Mouse (Mus musculus): ENCODE measurements around the gene Gm10570. TPM values are rescaled to one million over a fixed set of nuclear protein-coding genes. Genes with fewer than 3 reads are reported as not detected.
A peak's percentile ranks its signal among the peaks of the same experiment; 100 is the strongest.

The Gm10570 gene
- polyA plus RNA-seq, 1 experiment from 2014 or later = 1.1 TPM

DNA sequence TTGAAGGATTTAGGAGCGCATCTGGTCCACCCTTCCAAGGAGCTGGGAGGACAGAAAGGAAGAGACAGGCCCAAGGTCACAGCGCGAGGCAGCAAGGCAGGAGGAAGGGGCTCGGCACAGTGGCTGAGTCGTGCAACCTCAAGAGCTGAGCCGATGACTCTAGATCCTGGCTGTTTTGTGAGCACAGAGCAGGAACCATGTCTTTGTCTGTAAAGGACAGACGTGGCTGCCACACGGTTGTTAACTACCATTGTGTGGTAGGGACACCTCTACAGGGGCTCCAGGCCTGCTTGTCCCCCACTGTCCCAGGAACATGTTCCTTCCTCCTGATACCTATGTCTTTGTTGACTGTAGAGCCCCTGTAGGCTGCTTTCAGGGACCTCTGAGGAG, 8.8 kb downstream of the Gm10570 start:
- H3K36me3 ChIP-seq = no peaks in the 10 kb centered on the region
- ATAC-seq (replicated peaks) = no peak
- no peaks in the 10 kb centered on the region for H3K9me3 ChIP-seq
- H3K4me1 ChIP-seq = no peaks in the 10 kb centered on the region
- 78% methylated on average over 8 of the region's 8 CpGs for WGBS
- no peak overlapping the region for H3K4me2 ChIP-seq (replicated peaks)
- H3K4me3 ChIP-seq = no peak overlapping the region
- no peaks in the 10 kb centered on the region for H3K27me3 ChIP-seq
- H3K9ac ChIP-seq (replicated peaks) = no peak overlapping the region
- no peak overlapping the region for H3K27ac ChIP-seq (replicated peaks)

DNA sequence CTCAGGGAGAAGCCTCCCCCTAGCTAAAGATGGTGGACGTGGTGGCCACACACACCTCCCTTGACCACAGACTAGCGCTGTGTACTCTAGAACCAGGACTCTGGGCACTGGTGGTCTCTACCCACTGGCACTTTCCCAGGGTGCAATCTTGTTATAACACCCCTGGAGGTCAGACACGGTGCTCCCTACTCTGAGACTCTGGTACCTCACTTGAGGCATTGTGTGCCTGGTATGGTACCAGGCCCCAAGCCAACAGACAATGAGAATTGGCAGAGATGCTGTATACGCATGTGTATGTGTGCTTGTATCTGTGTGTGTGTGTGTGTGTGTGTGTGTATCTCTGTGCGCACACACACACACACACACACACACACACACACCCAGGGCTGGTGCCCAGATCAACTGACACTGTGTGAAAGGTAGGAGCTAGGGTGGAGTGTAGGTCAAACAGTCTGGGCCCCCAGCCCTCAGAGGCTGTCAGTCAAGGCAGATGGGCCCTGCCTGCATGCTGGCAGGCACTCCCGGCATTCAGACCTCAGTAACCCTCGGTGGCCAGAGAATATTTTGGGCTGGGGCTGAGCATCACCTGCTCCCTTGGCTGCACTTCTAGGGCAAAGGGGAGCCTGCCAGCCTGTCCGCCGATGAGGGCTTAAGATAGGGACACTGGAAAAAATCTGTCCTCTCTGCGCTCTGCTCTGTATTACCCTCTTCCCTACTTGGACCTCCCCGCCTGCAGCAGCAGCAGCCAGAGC, 9.4 kb downstream of the Gm10570 start:
- no peak overlapping the region for H3K27ac ChIP-seq (replicated peaks)
- H3K36me3 ChIP-seq = no peaks in the 10 kb centered on the region
- no peak overlapping the region for H3K4me3 ChIP-seq
- no peaks in the 10 kb centered on the region for H3K27me3 ChIP-seq
- no peaks in the 10 kb centered on the region for H3K9me3 ChIP-seq
- H3K9ac ChIP-seq (replicated peaks) = no peak overlapping the region
- no peaks in the 10 kb centered on the region for H3K4me1 ChIP-seq
- no peak overlapping the region for H3K4me2 ChIP-seq (replicated peaks)
- ATAC-seq (replicated peaks) = no peak
- WGBS = 75% methylated on average over 11 of the region's 11 CpGs

DNA sequence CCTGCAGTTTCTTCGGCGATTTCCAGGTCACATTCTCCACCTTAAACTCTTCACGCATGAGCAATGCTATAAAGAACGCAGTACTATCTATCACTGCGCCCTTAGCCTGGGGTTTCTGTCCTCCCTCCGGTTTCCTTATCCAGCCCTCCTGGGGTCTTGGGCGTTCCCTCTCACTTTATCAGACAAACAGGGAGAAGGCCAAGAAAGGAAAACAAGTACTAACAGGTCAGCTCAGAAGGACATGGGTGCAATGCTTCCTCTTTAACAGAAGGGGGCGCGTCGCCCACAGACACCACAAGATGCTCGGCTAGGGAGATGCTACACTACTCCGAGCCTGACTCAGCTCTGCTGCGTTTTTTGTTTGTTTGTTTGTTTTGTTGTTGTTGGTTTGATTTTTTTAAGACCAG, 11.3 kb downstream of the Gm10570 start:
- H3K9me3 ChIP-seq = no peaks in the 10 kb centered on the region

DNA sequence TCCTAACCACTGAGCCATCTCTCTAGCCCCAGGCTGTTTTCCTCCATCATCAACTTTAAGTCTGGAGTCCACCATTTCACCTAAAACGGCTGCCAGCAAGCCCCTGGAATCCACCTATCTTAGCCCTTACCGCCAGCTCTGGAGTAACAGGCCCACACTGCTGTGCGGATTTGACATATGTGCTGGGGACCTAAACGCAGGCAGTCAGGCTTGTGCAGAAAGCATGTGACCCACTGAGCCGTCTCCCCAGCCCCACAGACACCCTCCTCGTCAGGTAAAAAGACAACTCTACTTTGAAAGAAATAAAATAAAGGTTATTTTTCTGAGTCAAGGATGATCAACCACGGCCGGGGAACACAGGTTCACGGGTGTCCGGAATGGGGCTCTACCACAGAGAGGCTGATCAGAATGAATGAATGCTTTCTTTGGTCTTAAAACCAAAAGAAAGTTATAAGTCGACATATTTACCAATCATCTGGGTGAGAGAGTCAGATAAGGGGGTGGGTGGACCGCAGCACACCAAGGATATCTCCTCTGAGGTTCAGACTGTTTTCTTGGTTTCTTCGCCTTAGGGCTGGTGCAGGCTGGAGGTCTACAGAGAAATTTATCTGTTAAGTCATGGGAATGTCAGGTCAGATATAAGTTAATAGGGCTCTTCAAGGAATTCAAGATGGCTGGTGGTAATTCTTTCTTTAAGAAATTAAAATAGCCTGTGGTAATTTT, 12.1 kb downstream of the Gm10570 start:
- H3K27me3 ChIP-seq = no peaks in the 10 kb centered on the region
- no peaks in the 10 kb centered on the region for H3K4me1 ChIP-seq
- H3K27ac ChIP-seq (replicated peaks) = no peak overlapping the region
- WGBS = 86% methylated on average over 13 of the region's 13 CpGs
- no peak overlapping the region for H3K4me3 ChIP-seq
- H3K4me2 ChIP-seq (replicated peaks) = no peak overlapping the region
- ATAC-seq (replicated peaks) = no peak
- no peaks in the 10 kb centered on the region for H3K36me3 ChIP-seq
- H3K9ac ChIP-seq (replicated peaks) = no peak overlapping the region
- no peaks in the 10 kb centered on the region for H3K9me3 ChIP-seq

More for the DNA sequence above, 11.3 kb downstream of the Gm10570 start:
- H3K4me2 ChIP-seq (replicated peaks) = no peak overlapping the region
- ATAC-seq (replicated peaks) = no peak
- no peak overlapping the region for H3K4me3 ChIP-seq
- H3K4me1 ChIP-seq = no peaks in the 10 kb centered on the region
- H3K27me3 ChIP-seq = no peaks in the 10 kb centered on the region
- 23% methylated on average over 13 of the region's 13 CpGs for WGBS
- no peaks in the 10 kb centered on the region for H3K36me3 ChIP-seq
- H3K27ac ChIP-seq (replicated peaks) = no peak overlapping the region
- H3K9ac ChIP-seq (replicated peaks) = no peak overlapping the region

DNA sequence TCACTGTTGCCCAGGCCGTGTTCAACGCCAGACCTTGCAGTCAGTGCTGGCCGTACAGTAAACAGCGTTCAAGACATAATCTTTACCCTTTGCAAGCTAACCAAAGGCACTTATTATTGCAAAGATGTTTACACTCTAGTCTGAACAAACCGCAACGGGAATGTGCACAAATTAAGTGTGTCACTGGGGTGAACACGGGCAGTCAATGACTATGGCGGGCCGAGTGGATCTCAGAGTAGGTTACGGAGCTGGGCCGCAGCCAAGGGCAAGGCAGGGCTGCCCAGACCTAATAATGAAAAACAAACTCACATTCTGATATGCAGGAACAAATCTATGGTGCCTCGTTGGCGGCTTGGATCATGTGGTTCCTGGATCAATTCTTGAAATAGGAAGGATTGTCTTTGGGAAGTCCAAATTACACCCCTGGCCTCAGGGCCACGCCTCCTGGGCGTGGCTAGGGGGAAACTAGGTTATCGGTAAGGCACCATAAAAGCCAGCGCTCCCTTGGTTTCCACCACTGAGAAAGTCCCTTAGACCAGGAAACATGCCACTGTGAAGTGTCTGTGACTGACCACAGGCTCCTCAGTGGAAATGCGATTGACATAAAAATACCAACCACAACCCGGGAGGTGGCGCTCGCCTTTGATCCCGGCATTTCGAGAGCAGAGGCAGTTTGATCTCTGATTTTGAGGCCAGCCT, 13.3 kb downstream of the Gm10570 start:
- ATAC-seq (replicated peaks) = no peak
- WGBS = 50% methylated on average over 23 of the region's 23 CpGs
- H3K4me2 ChIP-seq (replicated peaks) = no peak overlapping the region
- H3K4me3 ChIP-seq = no peak overlapping the region
- H3K27ac ChIP-seq (replicated peaks) = no peak overlapping the region
- H3K4me1 ChIP-seq = no peaks in the 10 kb centered on the region
- no peaks in the 10 kb centered on the region for H3K27me3 ChIP-seq
- no peak overlapping the region for H3K9ac ChIP-seq (replicated peaks)
- H3K9me3 ChIP-seq = no peaks in the 10 kb centered on the region
- H3K36me3 ChIP-seq = no peaks in the 10 kb centered on the region

DNA sequence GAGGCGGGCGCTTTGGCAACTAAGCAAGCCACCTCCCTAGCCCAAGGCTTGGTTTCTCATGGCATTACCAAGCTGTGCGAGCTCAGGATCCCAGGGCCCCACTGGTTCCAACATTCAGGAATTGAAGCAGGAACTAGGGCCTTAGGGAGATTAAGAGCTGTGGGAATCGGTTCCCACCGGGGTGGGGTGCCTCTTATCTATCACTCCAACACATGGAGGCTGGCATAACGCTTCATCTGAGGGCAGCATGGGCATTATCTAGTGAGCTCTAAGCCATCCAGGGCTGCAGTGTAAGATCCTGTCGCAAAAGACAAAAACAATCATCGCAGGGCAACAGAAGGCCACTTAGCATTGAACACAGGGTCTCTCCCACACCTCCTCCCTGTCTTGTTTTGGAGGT, 14.0 kb downstream of the Gm10570 start:
- WGBS = 87% methylated on average over 8 of the region's 8 CpGs
- H3K27me3 ChIP-seq = no peaks in the 10 kb centered on the region
- no peaks in the 10 kb centered on the region for H3K4me1 ChIP-seq
- H3K27ac ChIP-seq (replicated peaks) = no peak overlapping the region
- H3K4me3 ChIP-seq = no peak overlapping the region
- no peak for ATAC-seq (replicated peaks)
- no peaks in the 10 kb centered on the region for H3K36me3 ChIP-seq
- H3K9ac ChIP-seq (replicated peaks) = no peak overlapping the region
- no peaks in the 10 kb centered on the region for H3K9me3 ChIP-seq
- no peak overlapping the region for H3K4me2 ChIP-seq (replicated peaks)

DNA sequence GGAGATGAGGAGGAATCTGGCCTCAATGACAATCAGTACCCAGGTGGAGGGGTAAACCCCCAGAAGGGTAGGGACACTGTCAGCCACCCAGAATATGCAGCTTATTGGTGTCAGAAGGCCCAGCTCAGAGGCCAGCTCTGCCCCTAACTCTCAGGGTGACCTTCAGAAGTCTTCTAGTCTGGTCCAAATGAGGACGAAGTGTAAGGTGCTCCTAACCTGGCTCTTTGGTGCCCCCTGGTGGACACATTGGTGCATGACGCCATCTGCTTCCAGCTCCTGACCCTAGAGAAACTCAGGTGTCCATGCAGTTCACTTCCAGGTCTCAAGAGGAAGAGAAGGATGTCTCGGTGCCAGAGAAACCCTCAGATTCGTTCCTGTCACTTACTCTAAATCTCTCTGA, 16.2 kb downstream of the Gm10570 start:
- Histone ChIP-seq H3K27ac (replicated peaks) (no peak overlapping the region), H3K9me3 (no peaks in the 10 kb centered on the region), H3K36me3 (no peaks in the 10 kb centered on the region), H3K9ac (replicated peaks) (no peak overlapping the region), H3K4me1 (no peaks in the 10 kb centered on the region), H3K4me3 (no peak overlapping the region), H3K4me2 (replicated peaks) (no peak overlapping the region), H3K27me3 (no peaks in the 10 kb centered on the region)
- WGBS = 2% methylated on average over 4 of the region's 4 CpGs
- peak; percentile 63; the same call in 1 of the 2 replicates for ATAC-seq (replicated peaks)

DNA sequence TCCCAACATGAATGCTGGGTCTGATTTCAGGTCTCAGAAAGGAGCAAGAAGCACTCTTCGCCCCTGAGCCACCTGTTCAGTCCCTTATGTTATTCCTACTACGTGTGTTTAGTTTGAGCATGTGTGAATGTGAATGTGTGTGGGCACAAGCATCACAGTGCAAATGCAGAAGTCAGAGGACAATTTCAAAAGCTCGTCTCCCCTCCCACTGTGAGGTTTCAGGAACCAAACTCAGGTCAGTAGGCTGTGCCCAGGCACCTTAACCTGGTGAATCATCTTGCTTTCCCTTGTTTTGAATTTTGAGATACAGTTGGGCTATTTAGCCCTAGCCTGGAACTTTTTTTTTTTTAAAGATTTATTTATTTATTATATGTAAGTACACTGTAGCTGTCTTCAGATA, 18.6 kb downstream of the Gm10570 start:
- ATAC-seq (replicated peaks) = no peak
- Histone ChIP-seq H3K9me3 (no peaks in the 10 kb centered on the region), H3K36me3 (no peaks in the 10 kb centered on the region), H3K4me1 (no peaks in the 10 kb centered on the region), H3K4me3 (no peak overlapping the region), H3K27me3 (no peaks in the 10 kb centered on the region), H3K27ac (replicated peaks) (no peak overlapping the region), H3K9ac (replicated peaks) (no peak overlapping the region), H3K4me2 (replicated peaks) (no peak overlapping the region)
- WGBS = 85% methylated on average over 3 of the region's 3 CpGs

DNA sequence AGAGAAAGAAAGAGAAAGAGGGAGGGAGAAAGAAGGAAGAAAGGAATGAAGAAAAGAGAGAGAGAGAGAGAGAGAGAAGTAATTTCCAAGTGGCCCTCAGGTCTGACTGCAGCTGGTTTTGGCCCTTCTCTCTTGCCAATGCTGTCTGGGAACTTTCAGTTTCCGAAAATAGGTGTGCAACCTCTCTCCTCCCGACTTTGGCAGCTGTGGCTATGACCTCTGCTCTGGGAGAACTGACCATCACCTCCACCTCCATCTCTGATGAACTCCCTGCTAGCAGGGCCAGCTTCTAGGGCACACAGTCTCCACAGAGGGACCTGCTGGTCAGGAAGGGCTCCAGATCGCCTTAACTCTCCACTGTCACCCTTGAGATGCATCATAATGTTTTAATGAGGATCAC, 21.9 kb downstream of the Gm10570 start:
- Histone ChIP-seq H3K4me2 (replicated peaks) (no peak overlapping the region), H3K36me3 (no peaks in the 10 kb centered on the region), H3K9me3 (no peaks in the 10 kb centered on the region), H3K4me1 (no peaks in the 10 kb centered on the region), H3K4me3 (no peak overlapping the region), H3K9ac (replicated peaks) (no peak overlapping the region), H3K27me3 (no peaks in the 10 kb centered on the region), H3K27ac (replicated peaks) (no peak overlapping the region)
- no peak for ATAC-seq (replicated peaks)
- 57% methylated on average over 3 of the region's 3 CpGs for WGBS

DNA sequence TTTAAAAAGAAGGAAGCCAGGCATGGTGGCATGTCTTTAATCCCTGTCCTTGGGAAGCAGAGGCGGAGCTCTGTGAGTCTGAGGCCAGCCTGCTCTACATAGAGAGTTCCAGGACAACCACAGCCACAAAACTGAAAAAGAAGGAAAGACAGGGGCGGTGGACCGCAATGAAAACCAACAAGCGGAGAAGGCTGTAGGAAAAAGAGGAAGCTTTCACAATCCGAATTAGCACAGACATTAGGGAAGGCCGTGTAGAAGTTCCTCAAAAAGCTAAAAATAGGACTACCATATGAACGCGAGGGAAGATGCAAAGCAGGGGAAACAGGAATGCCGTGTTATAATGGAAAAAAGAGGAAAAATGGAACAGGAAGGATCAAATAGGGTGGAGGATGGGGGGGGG, 24.6 kb downstream of the Gm10570 start:
- H3K9ac ChIP-seq (replicated peaks) = no peak overlapping the region
- no peaks in the 10 kb centered on the region for H3K4me1 ChIP-seq
- no peaks in the 10 kb centered on the region for H3K36me3 ChIP-seq
- no peak for ATAC-seq (replicated peaks)
- H3K4me3 ChIP-seq = no peak overlapping the region
- no peaks in the 10 kb centered on the region for H3K9me3 ChIP-seq
- no peak overlapping the region for H3K27ac ChIP-seq (replicated peaks)
- WGBS = 87% methylated on average over 9 of the region's 9 CpGs
- H3K4me2 ChIP-seq (replicated peaks) = no peak overlapping the region
- H3K27me3 ChIP-seq = no peaks in the 10 kb centered on the region

DNA sequence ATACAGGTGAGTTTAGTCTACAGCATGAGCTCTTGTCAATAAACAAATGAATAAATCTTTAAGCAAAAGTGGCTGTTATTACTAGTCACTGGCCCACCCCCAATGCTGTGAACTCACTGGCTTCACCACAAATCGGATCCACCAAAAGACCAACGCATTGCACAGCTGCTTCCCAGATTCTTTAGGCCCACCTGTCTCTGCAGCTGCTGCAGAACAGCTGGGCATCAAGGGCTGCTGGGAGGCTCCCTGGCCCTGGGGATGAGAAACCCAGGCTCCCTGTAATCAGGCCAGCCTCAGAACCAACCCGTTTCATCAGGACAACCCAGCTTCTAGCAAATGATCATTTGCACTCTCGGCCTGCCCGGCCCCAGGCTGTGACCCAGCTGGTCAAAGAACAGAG, 25.6 kb downstream of the Gm10570 start:
- Histone ChIP-seq H3K36me3 (no peaks in the 10 kb centered on the region), H3K27me3 (no peaks in the 10 kb centered on the region), H3K9me3 (no peaks in the 10 kb centered on the region), H3K4me3 (no peak overlapping the region), H3K27ac (replicated peaks) (no peak overlapping the region), H3K4me1 (no peaks in the 10 kb centered on the region), H3K9ac (replicated peaks) (no peak overlapping the region), H3K4me2 (replicated peaks) (no peak overlapping the region)
- WGBS = 85% methylated on average over 5 of the region's 5 CpGs
- ATAC-seq (replicated peaks) = no peak

DNA sequence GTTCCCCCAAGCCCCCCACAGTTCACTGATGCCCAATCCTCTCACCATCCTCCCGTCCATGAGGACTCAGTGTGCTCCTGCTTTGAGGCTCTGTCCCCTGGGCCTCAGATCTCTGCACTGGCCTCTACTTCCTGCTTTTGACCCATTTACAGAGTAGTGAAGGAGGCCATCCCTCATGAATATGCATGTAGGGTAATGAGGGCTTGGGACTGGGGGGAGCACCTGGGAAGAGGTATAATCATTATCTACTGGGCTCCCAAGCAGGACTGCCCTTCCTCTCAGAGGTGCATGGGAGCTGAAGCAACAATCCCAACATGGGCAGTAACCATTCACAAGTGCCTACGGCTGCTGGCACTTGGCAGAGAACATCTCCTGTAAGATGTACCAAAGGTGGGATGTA, 29.4 kb downstream of the Gm10570 start, which contains the start of gene Serinc2:
TSS of gene Serinc2 (minus strand) at position 101 of the 400 bp plus-strand sequence.
- no peak within 1 kb of the TSS for H3K4me2 ChIP-seq (replicated peaks)
- H3K27ac ChIP-seq (replicated peaks) = no peak within 1 kb of the TSS
- no peak within 1 kb of the TSS for H3K4me3 ChIP-seq
- no peaks in the 10 kb centered on the region for H3K9me3 ChIP-seq
- H3K27me3 ChIP-seq = no peaks in the 10 kb centered on the region
- no peak for ATAC-seq (replicated peaks)
- peaks cover 8% of the 10 kb centered on the region for H3K4me1 ChIP-seq
- H3K36me3 ChIP-seq = no peaks in the 10 kb centered on the region
- WGBS = 70% methylated on average over 2 of the region's 2 CpGs
- H3K9ac ChIP-seq (replicated peaks) = no peak within 1 kb of the TSS
